Mouse (Mus musculus) cerebellum, postnatal 14 days (tissue): ENCODE results near the gene Magee2.
"Not testable (repeated sequence)": the region's sequence is repeated elsewhere in the genome, so short reads cannot be mapped to it uniquely, and the experiment has no call there.

Experiments used
- DNase-seq, 2 experiments: peaks; one replicate each; pipeline ENCODE4 v3.0.0; 2021; ENCODE audit warnings: mixed read lengths in 2 of 2

Gene Magee2

GRCm38 (mm10) chrX:104856751-104857341, at the start of gene Magee2:
TSS of gene Magee2 (minus strand) at chrX:104857267.
- DNase-seq, result peak; percentile 62 to 67

DNA sequence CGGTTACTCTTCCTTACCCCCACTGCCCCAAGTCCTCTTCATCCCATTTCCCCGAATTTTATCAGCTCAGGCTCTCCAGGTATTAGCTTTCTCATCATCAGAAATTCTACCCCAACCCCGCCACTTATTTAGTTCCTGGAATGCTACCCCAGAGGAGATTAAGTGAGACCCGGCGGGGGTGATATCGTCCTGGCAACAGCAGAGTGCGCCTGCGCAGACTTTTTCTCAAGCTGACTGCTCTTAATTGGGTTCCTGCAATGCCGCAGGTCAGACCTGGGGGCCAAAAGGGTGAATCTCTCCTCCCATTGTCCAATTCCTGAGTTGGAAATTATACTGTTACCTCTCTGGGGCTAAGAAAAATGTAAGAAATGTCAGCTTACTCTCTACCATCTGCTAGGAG, 3.5 kb downstream of the Magee2 start:
- DNase-seq, result peak; percentile 6 to 25

DNA sequence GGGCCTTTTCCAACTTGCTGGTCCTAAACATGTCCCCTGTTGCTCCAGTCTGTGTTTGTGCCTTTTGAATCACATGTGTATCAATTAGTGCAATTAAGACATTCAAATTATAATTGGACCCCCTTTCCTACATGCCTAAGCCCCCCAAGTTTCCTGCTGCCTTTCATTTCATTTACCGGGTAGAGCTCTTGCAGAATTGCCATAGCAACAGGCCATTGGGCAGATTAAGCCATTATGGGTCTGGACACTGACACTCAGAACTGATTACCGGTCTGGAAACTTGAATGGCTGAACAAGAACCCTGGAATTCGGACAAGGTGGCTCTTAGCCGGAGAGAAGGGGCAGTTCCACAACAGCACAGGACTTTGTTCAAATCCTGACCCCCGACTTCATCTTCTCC, 39.5 kb downstream of the Magee2 start:
- not testable (repeated sequence) for DNase-seq

DNA sequence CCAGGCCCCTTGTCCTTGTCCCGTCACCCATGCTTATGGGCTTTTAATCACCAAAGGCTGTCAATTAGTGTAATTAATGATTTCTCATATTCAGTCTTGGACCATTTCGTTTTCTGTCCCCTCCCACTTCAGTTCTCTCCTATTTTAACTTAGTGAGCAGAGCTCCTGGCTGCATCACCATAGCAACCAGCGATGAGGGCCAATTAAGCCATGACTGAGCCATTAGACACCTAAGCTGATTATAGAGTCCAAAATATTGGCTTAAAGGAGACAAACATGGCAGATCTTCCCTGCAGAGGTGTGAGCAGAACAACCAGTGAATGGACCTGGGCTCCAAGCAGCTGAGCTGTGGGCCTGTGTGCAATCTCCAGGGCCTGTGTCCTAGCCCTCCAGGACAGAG, 40.1 kb downstream of the Magee2 start:
- DNase-seq, result not testable (repeated sequence)

DNA sequence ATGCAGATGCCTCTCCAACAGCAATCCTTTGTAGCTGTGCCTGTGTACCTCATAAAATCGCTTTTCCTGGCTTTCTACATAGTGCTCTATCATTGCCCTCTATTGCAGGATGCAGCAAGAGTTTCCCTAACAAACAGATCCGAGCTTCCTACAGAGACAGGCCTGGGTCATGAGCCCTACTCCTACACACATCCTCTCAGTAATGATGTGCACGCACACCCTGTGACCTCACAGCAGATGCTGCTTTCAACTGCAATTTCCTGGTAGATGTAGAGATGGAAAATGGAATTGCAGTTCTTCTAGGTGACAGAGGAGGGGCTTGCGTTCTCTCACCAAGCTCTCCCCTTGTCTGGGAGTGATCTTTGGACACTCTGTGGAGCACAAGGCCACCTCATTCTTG, 43.4 kb downstream of the Magee2 start:
- DNase-seq, result not testable (repeated sequence)
